Mouse (Mus musculus): ENCODE results near the gene Plcb4. TPM values are rescaled to one million over a fixed set of nuclear protein-coding genes. Genes with fewer than 3 reads are reported as not detected.

Plcb4 gene
- polyA plus RNA-seq, 1 experiment from 2014 or later: 17.6 TPM

DNA sequence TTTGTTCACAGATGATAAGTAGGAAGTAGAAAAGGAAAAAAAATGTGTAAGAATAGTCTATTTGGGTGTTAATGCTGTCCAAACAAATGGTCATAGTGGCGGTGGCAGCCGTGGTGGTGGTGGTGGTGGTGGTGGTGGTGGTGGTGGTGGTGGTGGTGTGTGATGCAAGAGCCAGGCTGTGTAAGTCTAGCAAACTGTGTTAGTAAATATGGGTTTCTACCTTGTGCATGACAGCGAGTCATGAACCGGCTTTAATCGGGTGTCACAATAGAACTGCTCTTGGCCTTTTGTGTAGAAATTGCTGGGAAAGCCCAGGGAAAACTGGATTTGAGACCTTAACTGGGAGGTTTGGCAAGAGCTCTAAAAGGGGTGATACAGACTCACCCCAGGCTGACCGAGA lies 188.9 kb downstream of the Plcb4 start:
- Histone ChIP-seq H3K36me3 (no peaks in the 10 kb centered on the region), H3K9ac (no peak overlapping the region), H3K4me2 (no peak overlapping the region), H3K27ac (no peak overlapping the region), H3K9me3 (no peaks in the 10 kb centered on the region), H3K27me3 (no peaks in the 10 kb centered on the region), H3K4me1 (peaks cover 9% of the 10 kb centered on the region; the same call in 1 of the 2 replicates), H3K4me3 (no peak overlapping the region)
- 74% methylated on average over 6 of the region's 6 CpGs for WGBS
- ATAC-seq (ENCODE audit: insufficient number of reproducible peaks, insufficient read depth, low FRiP score, low TSS enrichment, low read depth): no peak

DNA sequence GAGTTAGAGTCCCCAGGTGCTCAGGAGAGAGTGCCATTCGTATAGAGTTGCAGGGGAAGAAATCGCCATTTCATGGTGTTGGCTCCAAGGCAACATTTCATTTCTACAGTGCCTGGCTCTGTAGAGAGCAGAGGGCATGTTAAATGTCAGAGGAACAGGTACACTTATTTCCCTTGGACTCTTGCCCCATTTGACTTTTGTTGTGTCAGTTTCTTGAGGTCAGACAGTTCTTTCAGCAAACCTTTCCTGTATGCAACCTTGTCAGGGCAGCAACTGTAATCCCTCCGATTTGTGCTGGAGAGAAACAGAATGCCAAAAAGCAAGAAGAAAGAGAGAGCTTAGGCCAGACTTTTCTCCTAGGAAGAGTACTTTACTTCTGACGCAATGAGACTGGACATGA lies 189.4 kb downstream of the Plcb4 start:
- Histone ChIP-seq H3K27me3 (no peaks in the 10 kb centered on the region), H3K9ac (no peak overlapping the region), H3K36me3 (no peaks in the 10 kb centered on the region), H3K27ac (no peak overlapping the region), H3K4me1 (peaks cover 9% of the 10 kb centered on the region; the same call in 1 of the 2 replicates), H3K9me3 (no peaks in the 10 kb centered on the region), H3K4me3 (no peak overlapping the region), H3K4me2 (no peak overlapping the region)
- WGBS: 58% methylated on average over 4 of the region's 4 CpGs
- ATAC-seq (ENCODE audit: insufficient number of reproducible peaks, insufficient read depth, low FRiP score, low TSS enrichment, low read depth): no peak

DNA sequence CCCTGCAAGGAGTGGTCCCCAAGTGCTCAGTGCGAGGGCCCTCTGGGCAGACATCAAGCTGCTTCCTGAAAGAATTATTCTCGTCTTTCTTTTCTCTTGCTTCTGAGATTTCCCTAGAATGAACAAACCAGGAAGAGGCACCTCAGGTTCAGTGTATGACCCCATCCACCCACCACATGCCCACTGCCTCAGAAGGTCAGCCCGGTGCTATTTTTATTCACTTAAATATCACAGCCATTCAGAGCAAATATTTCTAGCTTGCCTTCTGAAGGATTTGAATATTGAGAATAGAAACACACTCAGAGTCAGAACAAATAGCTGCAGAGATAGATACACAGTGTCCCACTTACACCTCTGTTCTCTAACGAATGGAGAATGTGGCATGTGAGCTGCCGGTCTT lies 193.2 kb downstream of the Plcb4 start:
- 0 out of 2 replicates have a peak overlapping the region, but pooled peaks have one; percentile 11 for H3K27ac ChIP-seq

DNA sequence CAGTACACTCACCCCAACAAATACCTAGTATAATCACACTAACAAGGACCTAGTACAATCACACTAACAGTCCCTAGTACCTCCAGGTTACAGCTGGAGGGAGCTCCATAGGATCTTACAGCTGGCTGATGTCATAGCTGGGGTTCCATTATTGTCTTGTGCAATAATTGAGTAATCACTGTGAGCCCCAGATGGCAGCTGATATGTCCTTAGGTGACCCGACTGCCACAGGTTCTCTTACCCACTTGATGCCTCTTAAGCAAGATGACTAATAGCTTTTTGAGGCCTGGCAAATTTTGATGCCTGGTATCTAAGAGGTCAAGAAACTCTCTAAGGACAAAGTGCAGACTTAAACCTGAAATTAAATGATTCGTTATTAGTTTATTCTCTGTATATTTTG lies 194.3 kb downstream of the Plcb4 start:
- WGBS: 79% methylated on average over 2 of the region's 2 CpGs
- Histone ChIP-seq H3K4me3 (no peak overlapping the region), H3K4me1 (peaks cover 18% of the 10 kb centered on the region; the same call in 1 of the 2 replicates), H3K27me3 (no peaks in the 10 kb centered on the region), H3K36me3 (no peaks in the 10 kb centered on the region), H3K4me2 (no peak overlapping the region), H3K27ac (no peak overlapping the region), H3K9me3 (no peaks in the 10 kb centered on the region), H3K9ac (no peak overlapping the region)
- no peak for ATAC-seq (ENCODE audit: insufficient number of reproducible peaks, insufficient read depth, low FRiP score, low TSS enrichment, low read depth)

More for the DNA sequence above, 193.2 kb downstream of the Plcb4 start:
- Histone ChIP-seq H3K9ac (no peak overlapping the region), H3K4me2 (no peak overlapping the region), H3K4me1 (peaks cover 18% of the 10 kb centered on the region; the same call in 1 of the 2 replicates), H3K4me3 (no peak overlapping the region), H3K27me3 (no peaks in the 10 kb centered on the region), H3K9me3 (no peaks in the 10 kb centered on the region), H3K36me3 (no peaks in the 10 kb centered on the region)
- ATAC-seq (ENCODE audit: insufficient number of reproducible peaks, insufficient read depth, low FRiP score, low TSS enrichment, low read depth): no peak
- 74% methylated on average over 5 of the region's 5 CpGs for WGBS

DNA sequence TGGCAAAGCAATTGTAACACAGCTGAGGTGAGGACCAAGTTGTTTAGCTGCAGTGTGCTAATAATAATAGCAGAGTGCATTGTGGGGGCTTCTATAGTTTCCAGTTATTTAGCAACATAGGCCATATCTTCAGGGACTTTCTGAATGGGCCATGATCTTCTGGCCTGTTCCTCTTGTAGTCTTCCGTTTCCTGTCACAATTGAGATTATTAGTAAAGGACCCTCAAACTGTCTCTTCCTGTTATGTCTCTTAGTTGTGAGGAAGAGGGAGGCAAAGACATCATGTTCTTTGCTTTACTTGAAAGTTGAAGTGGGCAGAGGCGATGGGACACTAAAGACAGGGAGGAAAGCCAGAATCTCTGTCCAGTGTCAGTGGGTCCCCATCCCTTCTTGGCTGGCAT lies 195.2 kb downstream of the Plcb4 start:
- no peak overlapping the region for H3K9ac ChIP-seq
- peaks cover 13% of the 10 kb centered on the region; the same call in 1 of the 2 replicates for H3K4me1 ChIP-seq
- no peak overlapping the region for H3K4me3 ChIP-seq
- no peak for ATAC-seq (ENCODE audit: insufficient number of reproducible peaks, insufficient read depth, low FRiP score, low TSS enrichment, low read depth)
- H3K9me3 ChIP-seq: no peaks in the 10 kb centered on the region
- no peaks in the 10 kb centered on the region for H3K36me3 ChIP-seq
- H3K4me2 ChIP-seq: no peak overlapping the region
- H3K27ac ChIP-seq: no peak overlapping the region
- WGBS: 83% methylated on average over 2 of the region's 2 CpGs
- H3K27me3 ChIP-seq: no peaks in the 10 kb centered on the region

DNA sequence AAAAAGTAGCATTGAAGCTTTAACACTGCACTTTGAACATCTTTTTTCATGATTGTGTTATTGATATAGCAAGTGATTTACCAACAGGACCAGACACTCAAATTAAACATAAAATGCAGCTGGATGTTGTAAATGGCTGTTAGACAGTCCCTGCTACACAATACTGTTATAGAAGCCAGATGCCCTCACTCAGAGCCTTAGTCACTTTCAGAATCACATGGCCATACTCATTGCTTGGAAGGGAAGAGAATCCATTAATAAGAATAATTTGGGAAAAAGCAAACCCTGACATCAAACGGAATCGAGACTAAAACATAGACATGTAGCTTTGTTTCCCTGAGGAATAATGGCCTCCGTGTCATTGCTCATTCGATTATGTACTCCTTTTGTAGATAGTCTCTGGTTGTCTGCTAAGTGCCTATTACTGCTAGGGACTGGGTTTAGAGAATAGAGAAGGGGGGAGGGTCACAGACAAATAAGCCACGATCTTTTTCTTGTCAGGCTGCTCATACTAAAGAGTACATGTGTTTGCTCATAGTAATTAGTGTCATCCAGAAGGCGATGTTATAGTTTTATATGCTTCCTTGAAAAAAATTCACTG lies 197.2 kb downstream of the Plcb4 start:
- no peaks in the 10 kb centered on the region for H3K27me3 ChIP-seq
- H3K4me3 ChIP-seq: no peak overlapping the region
- no peak overlapping the region for H3K4me2 ChIP-seq
- peaks cover 13% of the 10 kb centered on the region; the same call in 1 of the 2 replicates for H3K4me1 ChIP-seq
- H3K9ac ChIP-seq: no peak overlapping the region
- WGBS: 60% methylated on average over 6 of the region's 6 CpGs
- no peak for ATAC-seq (ENCODE audit: insufficient number of reproducible peaks, insufficient read depth, low FRiP score, low TSS enrichment, low read depth)
- H3K9me3 ChIP-seq: no peaks in the 10 kb centered on the region
- no peak overlapping the region for H3K27ac ChIP-seq
- H3K36me3 ChIP-seq: no peaks in the 10 kb centered on the region

DNA sequence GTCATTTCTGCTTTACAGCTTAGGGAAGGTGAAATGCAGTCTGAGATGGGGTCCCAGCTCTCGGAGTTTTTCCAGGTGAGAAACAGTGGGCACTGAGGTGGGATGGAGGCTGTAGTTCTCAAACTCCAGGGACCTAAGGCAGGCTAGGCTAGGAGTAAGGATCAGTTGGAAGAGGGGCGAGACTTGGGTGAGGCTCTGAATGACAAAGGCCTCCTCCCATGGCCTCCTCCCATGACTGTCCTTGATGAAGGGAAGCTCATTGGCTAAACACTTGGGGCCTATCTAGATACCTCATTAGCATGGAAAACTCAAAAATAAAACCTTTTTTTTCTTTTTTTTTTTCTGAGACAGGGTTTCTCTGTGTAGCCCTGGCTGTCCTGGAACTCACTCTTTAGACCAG lies 198.0 kb downstream of the Plcb4 start:
- Histone ChIP-seq H3K36me3 (no peaks in the 10 kb centered on the region), H3K9me3 (no peaks in the 10 kb centered on the region), H3K9ac (no peak overlapping the region), H3K4me3 (no peak overlapping the region), H3K27me3 (no peaks in the 10 kb centered on the region), H3K27ac (no peak overlapping the region), H3K4me1 (peaks cover 12% of the 10 kb centered on the region; the same call in 1 of the 2 replicates), H3K4me2 (no peak overlapping the region)
- ATAC-seq (ENCODE audit: insufficient number of reproducible peaks, insufficient read depth, low FRiP score, low TSS enrichment, low read depth): no peak
- WGBS: 94% methylated on average over 2 of the region's 2 CpGs

DNA sequence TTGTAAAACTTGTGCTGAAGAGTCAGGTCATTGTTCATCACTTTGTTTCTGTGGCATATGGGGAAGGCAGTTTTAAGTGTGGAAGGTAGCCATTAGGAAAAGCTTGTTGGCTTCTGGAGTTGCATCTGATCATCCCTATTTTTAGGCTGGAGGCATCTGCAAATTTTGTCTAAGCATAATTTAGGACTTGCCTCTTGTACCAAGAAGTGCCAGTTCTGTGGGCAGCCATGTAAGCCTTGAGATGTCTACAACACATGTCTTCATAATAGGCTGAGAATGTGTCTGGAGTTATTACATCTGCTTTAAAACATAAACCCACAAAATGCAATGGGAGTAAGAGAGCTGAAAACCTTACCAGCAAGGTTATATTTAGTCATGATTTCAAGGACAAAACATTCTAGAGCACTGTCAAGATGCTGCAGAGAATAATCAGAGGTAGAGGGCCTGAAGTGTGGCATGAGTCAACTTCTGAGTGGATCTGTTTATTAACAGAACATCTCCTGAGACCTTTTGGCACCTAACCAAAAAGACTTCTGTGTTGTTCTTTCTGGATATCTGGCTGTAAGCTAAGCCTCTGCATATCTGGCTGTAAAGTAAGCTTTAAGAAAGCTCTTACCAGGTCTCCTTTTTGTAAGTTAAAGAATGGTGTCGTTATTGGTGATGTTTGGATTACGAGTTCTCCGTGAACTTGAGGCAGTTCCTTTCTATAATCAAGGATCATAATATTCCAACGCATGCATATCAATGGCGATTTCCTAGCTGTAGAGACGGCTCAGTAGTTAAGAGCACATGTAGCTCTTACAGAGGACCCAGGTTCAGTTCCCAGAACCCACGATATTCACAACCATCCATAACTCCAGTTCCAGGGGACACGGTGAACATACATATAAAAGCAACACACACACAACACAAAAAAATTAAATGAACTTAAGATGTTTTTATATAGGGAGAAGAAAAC lies 203.0 kb downstream of the Plcb4 start:
- H3K9me3 ChIP-seq: no peaks in the 10 kb centered on the region
- H3K9ac ChIP-seq: no peak overlapping the region
- H3K36me3 ChIP-seq: no peaks in the 10 kb centered on the region
- H3K27ac ChIP-seq: no peak overlapping the region
- H3K4me2 ChIP-seq: no peak overlapping the region
- H3K27me3 ChIP-seq: no peaks in the 10 kb centered on the region
- H3K4me3 ChIP-seq: no peak overlapping the region
- no peak for ATAC-seq (ENCODE audit: insufficient number of reproducible peaks, insufficient read depth, low FRiP score, low TSS enrichment, low read depth)
- H3K4me1 ChIP-seq: peaks cover 9% of the 10 kb centered on the region
- 84% methylated on average over 8 of the region's 8 CpGs for WGBS

DNA sequence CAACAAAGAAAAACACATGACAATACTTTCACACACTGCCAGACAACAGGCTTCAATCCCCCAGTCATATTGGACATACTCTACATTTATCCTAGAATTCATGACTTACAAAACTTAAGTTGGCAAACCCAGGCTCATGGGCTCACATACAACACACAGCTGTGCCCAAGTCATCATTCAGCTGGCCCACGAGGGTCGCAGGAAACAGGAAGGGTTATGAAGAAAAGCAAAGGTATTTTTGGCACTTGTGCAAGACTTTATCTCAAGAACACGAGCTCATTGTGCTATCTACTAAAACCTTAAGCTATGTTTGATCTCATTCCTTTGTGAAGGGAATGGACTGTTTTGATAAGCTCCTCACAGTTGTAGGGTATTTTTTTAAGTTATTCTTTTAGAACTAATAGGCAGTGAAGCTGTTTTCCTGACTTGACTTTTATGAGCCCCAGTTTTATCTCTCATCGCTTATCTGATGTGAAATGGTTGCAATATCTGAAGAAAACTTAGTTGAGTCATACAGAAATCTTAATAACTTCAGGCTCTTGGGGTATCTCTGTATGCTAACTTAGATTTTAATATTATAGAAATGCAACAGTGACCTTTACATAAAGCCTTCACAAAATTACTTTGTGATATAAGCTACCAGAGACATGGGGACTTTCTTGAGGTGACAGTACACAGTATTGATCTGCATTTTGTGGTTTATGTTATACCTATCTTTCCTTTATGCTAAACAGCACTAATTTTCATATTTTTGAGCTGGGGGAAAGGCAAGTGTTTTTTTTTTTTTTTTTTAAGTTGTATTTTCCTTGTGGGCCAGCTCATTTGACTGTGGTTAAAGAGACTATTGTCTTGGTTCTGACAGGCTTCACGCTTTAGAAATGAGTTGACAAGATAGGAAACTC lies 203.9 kb downstream of the Plcb4 start:
- Histone ChIP-seq H3K27me3 (no peaks in the 10 kb centered on the region), H3K9me3 (no peaks in the 10 kb centered on the region), H3K4me3 (no peak overlapping the region), H3K36me3 (no peaks in the 10 kb centered on the region), H3K27ac (no peak overlapping the region), H3K9ac (no peak overlapping the region), H3K4me2 (no peak overlapping the region), H3K4me1 (peaks cover 14% of the 10 kb centered on the region)
- 72% methylated on average over 5 of the region's 5 CpGs for WGBS
- no peak for ATAC-seq (ENCODE audit: insufficient number of reproducible peaks, insufficient read depth, low FRiP score, low TSS enrichment, low read depth)

DNA sequence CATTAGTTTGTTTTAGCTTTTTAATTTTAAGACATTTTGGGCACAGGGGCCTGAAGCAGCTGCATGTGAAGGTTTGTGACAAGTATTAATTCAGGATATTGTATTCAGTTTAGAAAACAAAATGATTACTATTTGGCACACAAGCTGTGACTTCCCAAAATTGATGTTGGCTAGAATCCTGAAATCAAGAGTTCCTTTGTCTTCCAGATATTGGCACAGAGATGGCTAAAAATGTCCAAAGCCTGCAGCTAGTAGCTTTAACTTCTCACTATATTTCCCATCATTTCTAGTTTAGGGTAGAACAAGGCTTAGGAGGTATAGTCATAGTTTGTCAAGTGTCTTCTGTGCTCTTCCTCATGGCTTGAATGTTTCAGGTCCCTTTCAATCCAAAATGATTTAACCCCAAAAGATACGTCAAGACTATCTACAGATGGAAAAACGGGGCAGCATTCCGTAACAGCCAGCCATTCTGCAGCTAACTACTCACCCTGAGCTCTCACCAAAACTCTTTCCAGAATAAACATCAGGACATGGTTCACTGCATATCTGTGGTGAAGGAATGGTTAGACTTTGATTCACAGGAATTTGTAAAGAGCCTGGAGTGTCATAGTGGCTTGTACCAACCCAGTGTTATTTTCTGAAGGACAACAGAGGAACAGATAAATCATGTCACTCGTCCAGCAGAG lies 204.7 kb downstream of the Plcb4 start:
- H3K27ac ChIP-seq: no peak overlapping the region
- peaks cover 14% of the 10 kb centered on the region for H3K4me1 ChIP-seq
- H3K4me3 ChIP-seq: no peak overlapping the region
- no peaks in the 10 kb centered on the region for H3K9me3 ChIP-seq
- H3K4me2 ChIP-seq: no peak overlapping the region
- no peaks in the 10 kb centered on the region for H3K27me3 ChIP-seq
- no peaks in the 10 kb centered on the region for H3K36me3 ChIP-seq
- ATAC-seq (ENCODE audit: insufficient number of reproducible peaks, insufficient read depth, low FRiP score, low TSS enrichment, low read depth): no peak
- no peak overlapping the region for H3K9ac ChIP-seq
- 82% methylated on average over 4 of the region's 4 CpGs for WGBS

DNA sequence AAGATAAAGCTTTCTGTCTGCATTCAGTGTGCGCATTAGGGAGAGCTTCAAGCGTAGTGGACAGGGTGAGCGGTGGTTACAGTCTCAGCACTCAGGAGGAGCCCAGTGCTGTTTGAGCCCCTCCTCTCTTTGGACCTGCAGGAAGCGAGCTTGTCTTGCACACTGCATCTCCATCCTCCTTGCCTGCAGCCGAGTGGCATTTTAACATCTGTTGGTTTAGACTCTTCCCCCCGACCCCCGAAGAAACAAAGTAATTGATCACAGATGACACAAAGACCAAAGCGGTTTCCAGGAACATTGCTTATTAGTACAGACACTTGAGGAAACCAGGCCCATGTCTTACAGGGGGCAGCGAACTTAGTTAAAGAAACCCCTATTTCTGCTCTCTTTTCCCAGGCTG lies 207.6 kb downstream of the Plcb4 start:
- peaks cover 14% of the 10 kb centered on the region for H3K4me1 ChIP-seq
- no peak for ATAC-seq (ENCODE audit: insufficient number of reproducible peaks, insufficient read depth, low FRiP score, low TSS enrichment, low read depth)
- H3K9me3 ChIP-seq: no peaks in the 10 kb centered on the region
- no peaks in the 10 kb centered on the region for H3K27me3 ChIP-seq
- H3K9ac ChIP-seq: no peak overlapping the region
- WGBS: 21% methylated on average over 9 of the region's 9 CpGs
- no peak overlapping the region for H3K4me3 ChIP-seq
- peak overlapping the region; percentile 35; the same call in 1 of the 2 replicates for H3K27ac ChIP-seq
- peak overlapping the region; percentile 30 for H3K4me2 ChIP-seq
- no peaks in the 10 kb centered on the region for H3K36me3 ChIP-seq
